Mouse (Mus musculus) kidney, postnatal 25 days (tissue): Measurements from ENCODE around the gene Usp15.

Experiments used
- DNase-seq, 2 experiments: peaks; one replicate each; pipeline ENCODE4 v3.0.0; 2021; ENCODE audit warnings: mixed read lengths in 2 of 2

Usp15 gene

DNA sequence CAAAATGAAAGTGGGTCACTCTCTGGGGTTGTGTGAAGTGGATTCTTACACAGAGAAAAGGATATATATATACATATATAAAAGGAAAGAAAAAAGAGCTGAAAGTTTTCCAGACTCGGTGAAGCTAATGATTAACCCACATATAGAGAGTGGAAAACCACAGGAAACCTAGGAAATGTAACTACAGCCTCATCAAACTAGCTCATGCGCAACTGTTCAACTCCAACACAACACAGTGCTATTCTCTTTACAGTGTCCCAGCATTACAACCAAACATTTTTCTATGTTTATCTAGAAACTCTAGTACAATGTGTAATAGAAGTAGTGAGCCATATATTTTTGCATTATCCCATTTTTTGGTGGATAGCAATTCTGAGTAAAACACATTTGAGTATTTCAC is 96.2 kb downstream of the Usp15 start:
- DNase-seq: no peak

DNA sequence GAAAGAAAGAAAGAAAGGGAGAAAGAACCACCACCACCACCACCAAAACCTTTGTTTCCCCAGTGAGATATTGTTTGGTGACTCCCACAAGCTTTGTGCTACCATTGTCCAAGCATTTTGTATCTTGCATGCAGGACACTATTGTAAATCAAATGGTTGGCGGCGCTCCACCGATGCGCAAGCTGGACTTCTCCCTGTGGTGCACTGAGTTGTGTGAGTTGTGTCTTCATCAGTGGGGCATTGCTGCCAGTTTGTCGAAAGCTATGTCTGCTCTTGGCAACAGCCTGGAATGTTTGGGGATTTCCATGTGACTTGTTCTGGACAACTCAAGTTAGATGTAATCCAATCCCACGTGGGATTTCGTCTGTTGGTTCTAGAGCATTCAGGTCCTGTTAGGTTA is 102.3 kb downstream of the Usp15 start:
- DNase-seq: peak; percentile 18 to 55

DNA sequence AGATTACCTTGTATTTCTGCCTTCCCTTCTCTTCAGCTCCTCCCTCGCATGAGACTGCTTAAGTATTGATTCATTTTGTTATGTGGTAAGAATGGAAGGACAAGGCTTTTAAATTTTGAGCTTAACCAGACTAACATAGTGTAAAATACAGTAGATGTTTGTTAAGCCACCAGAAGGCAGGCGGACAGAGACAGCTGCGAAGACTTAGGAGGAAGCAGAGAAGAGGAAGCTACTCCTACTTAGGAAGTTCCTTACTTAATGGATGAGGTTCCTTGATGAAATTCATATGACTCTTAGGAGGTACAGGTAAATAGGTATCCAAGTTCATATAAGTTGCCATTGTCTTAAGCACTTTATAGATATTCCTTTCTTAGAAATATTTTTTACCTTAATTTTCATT is 104.2 kb downstream of the Usp15 start:
- DNase-seq: no peak

DNA sequence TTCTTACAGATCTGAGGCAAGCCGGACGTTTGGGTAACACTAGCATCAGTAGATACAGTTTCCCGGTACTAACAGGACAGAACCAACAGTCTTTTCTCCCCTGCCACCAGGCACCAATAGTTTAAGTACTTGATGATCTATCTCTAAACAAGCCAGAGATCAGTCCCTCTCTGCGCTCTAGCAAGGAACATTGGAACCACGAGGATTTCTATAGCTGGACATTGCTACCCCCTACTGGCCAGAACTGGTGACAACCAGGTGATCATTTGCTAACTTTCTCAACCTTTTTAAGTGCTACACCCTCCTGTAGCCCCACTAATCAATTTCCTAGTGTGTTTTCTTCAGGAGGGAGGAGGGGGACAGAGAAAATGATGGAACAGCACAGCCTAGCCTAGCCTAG is 105.1 kb downstream of the Usp15 start:
- DNase-seq: peak; percentile 46 to 74

DNA sequence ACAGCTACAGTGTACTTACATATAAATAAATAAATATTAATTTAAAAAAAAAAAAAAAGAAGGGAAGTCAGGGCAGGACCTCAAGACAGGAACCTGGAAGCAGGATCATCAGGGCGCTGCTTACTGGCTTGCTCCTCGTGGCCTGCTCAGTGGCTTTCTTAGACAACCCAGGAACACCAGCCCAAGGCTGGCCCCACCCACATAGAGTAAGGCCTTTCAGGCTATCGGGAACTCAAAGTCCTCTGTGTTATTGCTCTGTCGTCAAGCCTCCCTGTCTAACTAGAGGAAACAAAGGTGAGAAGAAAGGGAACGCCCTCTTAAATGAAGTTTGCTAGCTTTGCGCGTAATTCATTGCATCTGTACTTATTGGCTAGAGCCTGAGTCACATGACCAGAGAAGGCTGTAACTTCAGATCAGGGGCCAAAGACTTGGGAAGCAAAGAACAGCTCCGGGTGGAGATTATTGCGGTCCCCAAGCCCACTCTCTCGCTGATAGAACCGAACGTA is 107.3 kb downstream of the Usp15 start:
- no peak for DNase-seq

DNA sequence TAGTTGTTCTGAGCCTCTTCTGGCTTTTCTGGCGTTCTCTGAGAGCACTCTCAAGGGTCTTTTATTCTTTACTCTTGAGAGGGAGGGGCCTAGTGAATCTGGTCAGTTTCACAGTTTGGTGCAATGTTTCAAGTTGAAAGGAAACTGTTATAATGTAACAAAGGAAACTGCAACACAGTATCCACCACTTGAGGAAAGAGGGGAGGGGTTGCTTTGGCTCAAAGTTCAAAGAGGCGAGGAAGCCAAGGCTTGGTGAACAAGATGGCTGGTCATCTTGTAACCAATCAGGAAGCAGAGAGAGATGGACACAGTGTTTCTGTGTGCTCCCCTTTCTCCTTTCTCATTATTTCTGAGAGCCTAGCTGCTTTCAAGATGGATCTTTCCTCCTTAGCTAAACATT is 109.9 kb downstream of the Usp15 start:
- DNase-seq: no peak

DNA sequence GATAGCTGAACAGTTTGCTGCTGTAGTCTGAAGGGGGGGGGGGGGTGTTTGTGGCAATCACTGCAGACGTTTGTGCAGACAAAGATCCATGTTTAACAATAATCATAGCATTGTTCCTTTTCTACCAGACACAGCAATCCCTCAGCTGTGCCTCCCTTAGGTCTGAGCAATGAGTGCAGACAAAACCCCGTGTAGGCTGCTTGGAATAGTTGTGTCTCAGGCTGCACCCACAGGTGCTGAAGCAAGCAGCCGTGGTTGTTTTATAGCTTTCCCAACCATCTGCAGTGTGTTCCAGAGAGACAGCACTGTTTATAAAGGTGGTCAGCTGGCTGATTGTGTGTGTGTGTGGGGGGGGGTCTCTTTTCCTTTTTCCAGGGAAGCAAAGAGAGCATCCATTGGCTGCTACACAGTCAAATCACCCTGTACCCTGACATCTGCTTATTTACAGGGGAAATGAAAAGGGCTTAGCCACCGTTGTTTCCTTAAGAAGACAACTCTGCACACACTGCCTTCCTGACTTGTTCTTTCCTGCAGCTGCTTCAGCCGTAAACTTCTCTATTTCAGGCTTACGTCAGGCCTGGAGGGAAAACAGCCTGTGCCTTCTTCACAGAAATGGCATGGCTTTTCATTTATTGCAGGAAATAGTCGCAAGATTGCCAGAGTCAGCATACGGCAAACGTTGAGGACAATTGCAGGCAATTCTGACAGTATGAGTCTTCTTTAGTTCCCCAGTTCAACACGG is 111.7 kb downstream of the Usp15 start:
- no peak for DNase-seq

DNA sequence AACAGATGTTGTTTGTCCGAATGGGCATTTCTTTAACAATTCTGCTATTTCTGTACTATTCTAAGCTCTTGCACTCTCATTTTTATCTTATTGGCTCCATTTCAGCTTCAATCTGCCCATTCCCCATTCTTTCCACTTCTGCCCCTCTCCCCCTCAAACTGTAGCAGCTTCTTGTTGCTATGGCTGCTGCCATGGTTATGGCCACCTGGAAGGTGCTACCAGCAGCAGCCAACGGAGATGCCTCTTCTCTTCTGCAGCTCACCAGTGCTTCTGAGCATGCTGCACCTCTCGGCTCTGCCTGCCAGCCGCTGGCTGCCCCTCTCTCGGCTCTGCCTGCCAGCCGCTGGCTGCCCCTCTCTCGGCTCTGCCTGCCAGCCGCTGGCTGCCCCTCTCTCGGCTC is 112.5 kb downstream of the Usp15 start:
- DNase-seq: no peak

DNA sequence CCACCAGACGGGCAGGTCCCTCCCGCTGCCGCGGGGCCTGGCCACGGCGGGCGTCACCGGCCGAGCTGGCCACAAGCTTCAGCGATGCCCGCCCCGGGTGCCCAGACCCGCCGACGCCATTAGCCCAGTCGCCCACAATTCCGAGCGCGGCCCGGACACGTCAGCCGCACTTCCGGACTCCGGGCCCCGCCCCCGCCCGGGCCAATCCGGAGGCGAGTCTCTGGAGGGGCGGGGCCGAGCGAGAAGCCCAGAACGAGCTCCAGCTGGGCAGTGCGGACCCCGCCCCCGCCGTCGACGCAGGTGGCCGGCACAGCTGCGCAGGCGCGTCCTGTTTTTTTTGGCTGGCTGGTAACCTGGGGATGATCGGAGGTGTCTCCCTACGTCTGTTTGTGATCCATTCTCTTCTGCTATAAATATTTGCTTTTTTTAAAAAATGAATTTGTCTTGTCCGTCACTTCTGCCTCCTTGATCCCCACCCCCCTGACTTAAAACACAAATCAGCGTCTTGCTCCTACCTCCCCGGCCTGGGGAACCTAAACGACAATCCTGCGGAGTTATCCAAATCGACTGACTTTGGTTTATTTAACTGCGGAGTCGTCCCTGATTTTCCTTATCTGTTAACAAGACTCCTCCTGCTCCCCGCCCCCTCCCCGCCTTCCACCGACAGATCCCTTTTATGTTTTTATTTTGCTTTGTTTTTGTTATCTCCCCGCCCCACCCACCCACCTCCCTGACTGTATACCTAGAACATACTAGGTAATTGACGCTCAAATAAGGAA is 120.4 kb downstream of the Usp15 start, which contains the start of gene Mon2:
Mon2 (minus strand) TSS at position 261 of the 779 bp plus-strand sequence.
- peak; percentile 99 for DNase-seq

DNA sequence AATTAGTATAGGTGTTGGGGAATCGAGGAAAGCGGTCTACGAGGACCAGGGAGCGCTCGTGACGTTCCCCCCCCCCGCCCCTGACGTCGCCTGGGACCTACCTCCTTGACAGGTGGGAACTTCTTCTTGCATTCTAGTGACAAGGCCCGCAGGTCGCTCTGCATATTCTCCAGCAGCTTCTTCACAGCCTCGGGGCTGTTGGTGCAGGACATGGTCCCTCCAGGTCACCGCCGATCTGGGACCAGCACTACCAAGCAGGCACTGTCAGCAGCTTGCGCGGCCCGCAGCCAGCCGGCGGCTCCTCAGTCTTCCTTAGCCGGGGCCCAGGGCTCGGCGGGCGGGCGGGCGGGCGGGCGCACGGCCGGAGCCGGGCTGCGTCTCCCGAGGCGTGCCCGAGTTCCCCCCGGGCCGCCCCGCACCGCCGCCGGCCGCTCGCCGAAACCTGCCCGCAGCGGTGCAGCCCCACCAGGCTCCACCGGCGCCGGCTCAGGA is 121.0 kb downstream of the Usp15 start:
- peak; percentile 20 to 59 for DNase-seq

DNA sequence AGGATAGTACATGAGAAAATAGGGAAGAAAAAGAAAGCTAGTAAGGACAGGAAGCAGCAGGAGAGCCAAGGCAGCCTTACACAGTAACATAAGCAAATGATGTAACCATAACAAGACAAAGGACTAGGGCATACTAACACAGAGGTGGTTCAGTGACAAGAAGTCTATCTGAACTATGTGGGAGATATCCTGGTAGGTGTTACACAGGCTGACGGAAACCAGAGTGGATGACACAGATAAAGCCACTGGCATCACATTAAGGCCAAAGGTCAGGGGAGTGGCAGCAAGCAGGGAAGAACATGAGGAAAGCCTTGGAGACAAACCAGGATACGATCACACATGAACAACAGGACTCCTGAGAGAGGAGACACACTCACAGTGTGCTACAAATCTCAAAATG is 124.8 kb downstream of the Usp15 start:
- no peak for DNase-seq

DNA sequence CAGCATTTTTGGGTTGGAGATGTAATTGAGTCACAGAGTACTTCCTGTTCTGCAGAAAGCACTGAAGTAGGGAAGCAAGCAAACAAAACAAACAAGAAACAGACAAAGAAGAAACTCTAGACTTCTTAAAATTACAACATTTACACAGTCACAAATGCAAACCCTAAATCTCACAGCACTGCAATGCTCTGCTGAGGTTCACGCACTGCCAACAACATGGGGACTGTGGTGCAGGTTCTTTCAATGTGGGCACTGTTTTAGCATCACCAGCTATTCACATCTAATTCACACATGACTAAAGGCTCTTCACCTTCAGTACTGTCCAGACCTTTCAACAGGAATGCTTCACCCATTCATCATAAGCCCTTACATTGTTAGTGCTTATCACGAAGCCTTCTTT is 133.8 kb downstream of the Usp15 start:
- DNase-seq: no peak

DNA sequence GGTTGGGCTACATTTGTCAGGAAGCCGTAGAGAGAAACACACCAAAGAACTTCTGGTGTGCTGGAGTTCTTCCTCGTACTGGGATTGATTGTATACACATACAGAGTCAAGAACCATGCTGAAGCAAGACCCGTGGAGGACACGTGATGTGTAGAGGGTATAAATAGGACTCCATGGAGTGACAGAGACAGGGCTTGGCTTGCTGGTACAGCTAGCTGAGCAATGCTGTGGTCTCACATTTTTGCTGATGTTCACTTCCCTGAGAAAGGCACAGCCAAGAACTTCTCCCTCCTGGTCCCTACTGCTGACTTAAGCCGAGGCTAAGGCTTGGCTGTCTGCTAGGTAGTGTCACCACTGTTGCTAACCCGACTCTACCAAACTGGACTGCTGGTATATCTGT is 136.0 kb downstream of the Usp15 start:
- DNase-seq: no peak

DNA sequence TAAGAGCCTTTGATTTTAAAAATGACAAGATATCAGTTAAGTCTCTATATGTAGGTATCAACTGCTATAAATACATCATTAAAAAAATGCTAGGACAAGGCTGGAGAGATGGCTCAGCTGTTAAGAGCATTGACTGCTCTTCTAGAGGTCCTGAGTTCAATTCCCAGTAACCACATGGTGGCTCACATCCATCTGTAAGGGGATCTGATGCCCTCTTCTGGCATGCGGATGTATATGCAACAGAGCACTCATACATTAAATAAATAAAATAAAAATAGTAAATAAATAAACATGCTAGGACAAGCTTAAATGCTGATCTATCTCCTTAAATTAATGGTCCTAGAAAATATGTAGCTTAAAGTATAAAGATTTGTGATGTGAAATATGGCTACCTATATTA is 139.7 kb downstream of the Usp15 start:
- no peak for DNase-seq

DNA sequence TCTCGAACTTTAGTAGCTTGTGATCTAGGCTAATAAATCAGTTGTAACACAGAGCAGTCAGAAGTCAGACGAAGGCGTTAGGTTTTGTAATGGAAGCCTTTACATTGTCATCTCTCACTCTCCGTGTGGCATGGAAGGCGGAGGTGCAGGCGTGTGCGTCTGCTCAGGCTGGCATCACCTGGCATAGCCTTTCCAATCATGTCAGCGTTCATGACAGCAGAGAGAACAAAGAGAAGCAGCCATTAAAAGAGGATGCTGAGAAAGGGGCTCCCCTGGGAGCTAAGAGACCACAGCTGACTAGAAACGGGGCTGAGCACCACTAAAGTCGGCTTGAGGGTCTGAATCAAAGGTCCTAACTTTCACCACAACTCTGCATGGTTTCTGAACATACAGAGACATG is 140.3 kb downstream of the Usp15 start:
- DNase-seq: no peak

DNA sequence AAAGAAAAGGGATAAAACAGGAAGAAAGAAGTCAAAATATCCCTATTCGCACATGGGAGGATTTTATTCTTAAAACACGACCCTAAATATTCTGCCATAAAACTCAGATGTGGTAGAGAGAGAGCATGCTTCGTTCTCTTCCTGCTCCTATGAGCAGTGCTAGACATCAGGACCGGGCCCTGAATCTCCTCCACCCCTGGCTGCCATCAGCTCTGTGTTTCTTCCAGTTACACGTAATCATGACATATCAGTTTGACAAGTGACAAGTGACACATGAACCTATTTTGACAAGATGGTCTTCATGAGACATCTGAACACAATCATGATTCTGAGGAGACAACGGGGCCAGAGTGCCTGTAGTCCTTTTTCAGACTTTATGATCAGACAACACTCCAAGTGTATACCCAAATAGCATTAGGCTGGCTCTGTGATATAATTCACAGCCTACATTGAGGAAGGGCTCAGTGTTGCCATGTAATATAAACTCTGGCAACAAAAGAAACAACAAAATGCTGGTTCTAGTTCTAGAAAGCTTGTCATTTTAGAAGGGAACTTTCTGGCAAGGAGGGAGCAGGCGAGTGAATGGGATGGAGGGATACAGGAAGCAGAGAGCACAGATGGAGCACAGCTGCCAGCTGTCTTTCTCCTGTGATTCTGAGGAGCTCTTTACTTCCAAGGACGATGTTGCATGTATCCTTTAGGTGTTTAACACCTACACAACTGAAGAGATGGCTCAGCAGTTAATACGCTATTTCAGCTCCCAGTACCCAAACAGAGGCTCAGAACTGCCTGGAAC is 141.4 kb downstream of the Usp15 start:
- no peak for DNase-seq
